ENCODE assay signal across 14 mouse cellular contexts in genomic region chr11:76735753-76736324, GRCm38 (mm10). TPM values are rescaled to one million over a fixed set of nuclear protein-coding genes. Genes with fewer than 3 reads are reported as not detected.
DNase-seq lines count a peak whose midpoint lies in the region; ATAC-seq and TF ChIP-seq lines count a peak whose summit lies in the region.
"Had no signal": no experiment of that assay in that cellular context is flagged by ENCODE, and none has a peak within 500 bp of the region (broad histone marks: within the 10 kb centered on the region; RNA-seq: fewer than 3 reads in every experiment).

No protein-coding gene starts in this region.

- peaks cover 50% of the 10 kb centered on the region for H3K36me3 ChIP-seq in heart, postnatal 0 days (replicated peaks; ENCODE audit: control insufficient read depth, insufficient read depth, low read length)
- H3K36me3 ChIP-seq in heart, embryonic 10.5 days: peaks cover 65% of the 10 kb centered on the region
- peaks cover 28% of the 10 kb centered on the region for H3K36me3 ChIP-seq in thymus, adult 2 months (ENCODE audit: control insufficient read depth, insufficient read depth, low read length)
- H3K36me3 ChIP-seq in limb, embryonic 10.5 days: peaks cover 72% of the 10 kb centered on the region

- no peak for TF ChIP-seq POLR2A in thymus, adult 2 months (IDR thresholded peaks at IDR 0.05; ENCODE audit: control insufficient read depth, extremely low read depth, insufficient read depth, low read length, poor library complexity)

- TF ChIP-seq CTCF in heart, postnatal 0 days (IDR thresholded peaks at IDR 0.05; ENCODE audit: low read depth): no peak
- no peak for TF ChIP-seq CTCF in thymus, adult 2 months (IDR thresholded peaks at IDR 0.05; ENCODE audit: borderline replicate concordance, control insufficient read depth, extremely low read depth, insufficient read depth, low read length, poor library complexity)

- H3K27ac ChIP-seq in heart, postnatal 0 days (ENCODE audit: low read depth): peak overlapping the region; percentile 53
- H3K27ac ChIP-seq in heart, embryonic 10.5 days: no peak overlapping the region
- peak overlapping the region; percentile 64 for H3K27ac ChIP-seq in thymus, adult 2 months (ENCODE audit: control insufficient read depth, insufficient read depth, low read length)
- H3K27ac ChIP-seq in limb, embryonic 10.5 days: no peak overlapping the region
- H3K27ac ChIP-seq: layer of hippocampus, adult 2 months; liver, embryonic 13.5 days had no signal

- H3K4me2 ChIP-seq in heart, postnatal 0 days (ENCODE audit: low read depth, low read length): peak overlapping the region; percentile 15; the same call in 1 of the 2 replicates
- H3K4me2 ChIP-seq: liver, embryonic 13.5 days had no signal

- WGBS in heart, postnatal 0 days: 43% methylated on average over 4 of the region's 4 CpGs
- 65% methylated on average over 4 of the region's 4 CpGs for WGBS in heart, embryonic 10.5 days
- WGBS in thymus, adult 2 months: 30% methylated on average over 4 of the region's 4 CpGs
- 83% methylated on average over 4 of the region's 4 CpGs for WGBS in limb, embryonic 10.5 days

- H3K4me1 ChIP-seq in heart, postnatal 0 days (ENCODE audit: control insufficient read depth, insufficient read depth): 0 out of 2 replicates have a peak, but pooled peaks cover 3% of the 10 kb centered on the region
- no peaks in the 10 kb centered on the region; the same call in 1 of the 2 replicates for H3K4me1 ChIP-seq in heart, embryonic 10.5 days
- H3K4me1 ChIP-seq in thymus, adult 2 months (replicated peaks; ENCODE audit: control insufficient read depth, insufficient read depth, low read length): peaks cover 13% of the 10 kb centered on the region
- H3K4me1 ChIP-seq in limb, embryonic 10.5 days: no peaks in the 10 kb centered on the region

- no peak for TF ChIP-seq EP300 in heart, postnatal 0 days (IDR thresholded peaks at IDR 0.05; ENCODE audit: low read depth)

- H3K27me3 ChIP-seq in heart, postnatal 0 days (ENCODE audit: control insufficient read depth, insufficient read depth, low read length): no peaks in the 10 kb centered on the region
- no peaks in the 10 kb centered on the region for H3K27me3 ChIP-seq in heart, embryonic 10.5 days (ENCODE audit: insufficient read depth, poor library complexity, severe bottlenecking)
- H3K27me3 ChIP-seq in thymus, adult 2 months (ENCODE audit: control insufficient read depth, insufficient read depth, low read length): no peaks in the 10 kb centered on the region
- no peaks in the 10 kb centered on the region for H3K27me3 ChIP-seq in limb, embryonic 10.5 days (ENCODE audit: low read depth, poor library complexity, severe bottlenecking)
- H3K27me3 ChIP-seq: liver, embryonic 13.5 days had no signal

- no peak overlapping the region for H3K4me3 ChIP-seq in heart, postnatal 0 days (ENCODE audit: low read depth, low read length)
- H3K4me3 ChIP-seq in heart, embryonic 10.5 days: no peak overlapping the region
- no peak overlapping the region for H3K4me3 ChIP-seq in thymus, adult 2 months (ENCODE audit: control insufficient read depth, insufficient read depth, low read length)
- no peak overlapping the region for H3K4me3 ChIP-seq in limb, embryonic 10.5 days
- H3K4me3 ChIP-seq: layer of hippocampus, adult 2 months; liver, embryonic 13.5 days; myocyte had no signal

- no peak for DNase-seq in heart, postnatal 0 days (ENCODE audit: low spot score)
- DNase-seq in heart, embryonic 10.5 days (ENCODE audit: low spot score): no peak
- DNase-seq in thymus, adult 2 months: no peak
- DNase-seq in thymus, adult 18-20 months: no peak
- no peak for DNase-seq in c-Kit-positive CD71-positive TER-119-positive erythroid progenitor cells, embryonic 14.5 days (ENCODE audit: low spot score)
- DNase-seq in ovary, postnatal 10 days (ENCODE audit: low spot score): no peak
- no peak for DNase-seq in limb, embryonic 10.5 days (ENCODE audit: low spot score)
- DNase-seq: cerebellum, adult 18-20 months; kidney, adult 8-10 months; liver, embryonic 13.5 days had no signal

- H3K9ac ChIP-seq in heart, postnatal 0 days (replicated peaks; ENCODE audit: low read depth, low read length): no peak overlapping the region
- H3K9ac ChIP-seq: liver, embryonic 13.5 days had no signal

- no peaks in the 10 kb centered on the region for H3K9me3 ChIP-seq in heart, postnatal 0 days (replicated peaks; ENCODE audit: control insufficient read depth, low read length)
- H3K9me3 ChIP-seq in heart, embryonic 10.5 days: no peaks in the 10 kb centered on the region
- H3K9me3 ChIP-seq in limb, embryonic 10.5 days (replicated peaks): no peaks in the 10 kb centered on the region
- H3K9me3 ChIP-seq: liver, embryonic 13.5 days had no signal

- no peak for ATAC-seq in heart, postnatal 0 days (ENCODE audit: insufficient read depth, low read depth)
- peak; percentile 45; the same call in 1 of the 2 replicates for ATAC-seq in common myeloid progenitor, adult 5-6 weeks (replicated peaks; ENCODE audit: low read depth, poor library complexity, severe bottlenecking)

RNA-seq across cellular contexts. Expression of gene Gosr1, which starts 27.5 kb away (rescaled TPM):
- total RNA-seq in heart, postnatal 0 days (2014; rRNA removed; ENCODE audit: low replicate concordance): 15.3 and 35.4 TPM in 2 replicates
- polyA plus RNA-seq in heart, postnatal 0 days (2015; fragmentation: Nextera tagmentation; extraction: Ambion mirVana): 15.4 and 16.8 TPM in 2 replicates
- polyA plus RNA-seq in heart, embryonic 10.5 days (2016; fragmentation: Nextera tagmentation; extraction: Ambion mirVana): 20.9 and 26.5 TPM in 2 replicates
- 25.9 and 26.7 TPM in 2 replicates for polyA plus RNA-seq in thymus, adult 2 months (2012; rRNA removed)
- 38.4 and 52.3 TPM in 2 replicates for total RNA-seq in common myeloid progenitor, adult 5-6 weeks (2017)
- polyA plus RNA-seq in limb, embryonic 10.5 days (2016; fragmentation: Nextera tagmentation; extraction: Ambion mirVana): 21.3 and 21.7 TPM in 2 replicates

RNA-seq across cellular contexts. Expression of gene Trarg1, which starts 56.2 kb away (rescaled TPM):
- 0.46 and 0.50 TPM in 2 replicates for total RNA-seq in heart, postnatal 0 days (2014; rRNA removed; ENCODE audit: low replicate concordance)
- polyA plus RNA-seq in heart, postnatal 0 days (2015; fragmentation: Nextera tagmentation; extraction: Ambion mirVana): 0.82 and 0.92 TPM in 2 replicates
- polyA plus RNA-seq in heart, embryonic 10.5 days (2016; fragmentation: Nextera tagmentation; extraction: Ambion mirVana): 0.04 TPM in 1 of 2 replicates, not detected in the other
- 2.8 and 3.4 TPM in 2 replicates for polyA plus RNA-seq in thymus, adult 2 months (2012; rRNA removed)
- not detected in 2 replicates for total RNA-seq in common myeloid progenitor, adult 5-6 weeks (2017)
- 0.04 and 0.09 TPM in 2 replicates for polyA plus RNA-seq in limb, embryonic 10.5 days (2016; fragmentation: Nextera tagmentation; extraction: Ambion mirVana)
- total RNA-seq: hematopoietic stem cell, adult 5-6 weeks had no signal
- polyA plus RNA-seq: liver, embryonic 13.5 days had no signal

Comparison
In these comparisons a context has a peak if more than half of its experiments do, and no peak if none do; other contexts are left out.
1. H3K27ac ChIP-seq: peak in heart, postnatal 0 days (single experiment) and thymus, adult 2 months (single experiment); none in heart, embryonic 10.5 days (single experiment) and limb, embryonic 10.5 days (single experiment).